Mouse (Mus musculus) kidney, adult 2 months (tissue): ENCODE data around the gene Shank3.

Experiments
- CTCF ChIP-seq: fragments of 200-500 bp; conservative IDR thresholded peaks from 2 replicates; pipeline ENCODE4 v1.5.1; 2011; ENCODE audit warnings: low read depth, mild to moderate bottlenecking, control low read depth, low read length, moderate library complexity, mixed read lengths; ENCODE audit not compliant: insufficient read depth, insufficient read length
- POLR2A ChIP-seq: fragments of 200-500 bp; IDR thresholded peaks from one replicate; pipeline ENCODE4 v1.6.1; 2011; ENCODE audit warnings: low read depth, low read length, control low read depth

- TF ChIP-seq CTCF (no peak), POLR2A (no peak)
Observed at GRCm38 (mm10) chr15:89607888-89608287, 108.5 kb downstream of the Shank3 start.
